Mouse (Mus musculus) testis, adult 2 months (tissue): Measurements from ENCODE around the gene Slit1.

ENCODE experiments used
- CTCF ChIP-seq: fragments of 200-500 bp; IDR thresholded peaks from 2 replicates; pipeline ENCODE4 v1.5.1; 2012; ENCODE audit warnings: low read depth, mild to moderate bottlenecking, inconsistent platforms, low read length, moderate library complexity; ENCODE audit not compliant: control insufficient read depth, insufficient read depth, insufficient replicate concordance
- POLR2A ChIP-seq: fragments of 200-500 bp; IDR thresholded peaks from 2 replicates; pipeline ENCODE4 v1.6.1; 2012; ENCODE audit warnings: low read depth, mild to moderate bottlenecking, inconsistent platforms, low read length, moderate library complexity; ENCODE audit not compliant: control insufficient read depth

- TF ChIP-seq POLR2A, result no peak
- no peak for TF ChIP-seq CTCF
These were observed 59.5 kb downstream of the Slit1 start for GRCm38 (mm10) chr19:41683951-41684350.
